Mouse (Mus musculus): ENCODE data around the gene Optn. TPM values are rescaled to one million over a fixed set of nuclear protein-coding genes. Genes with fewer than 3 reads are reported as not detected.

The Optn gene
- total RNA-seq, 2 experiments from 2014 or later, result 16.7 to 20.4 TPM

DNA sequence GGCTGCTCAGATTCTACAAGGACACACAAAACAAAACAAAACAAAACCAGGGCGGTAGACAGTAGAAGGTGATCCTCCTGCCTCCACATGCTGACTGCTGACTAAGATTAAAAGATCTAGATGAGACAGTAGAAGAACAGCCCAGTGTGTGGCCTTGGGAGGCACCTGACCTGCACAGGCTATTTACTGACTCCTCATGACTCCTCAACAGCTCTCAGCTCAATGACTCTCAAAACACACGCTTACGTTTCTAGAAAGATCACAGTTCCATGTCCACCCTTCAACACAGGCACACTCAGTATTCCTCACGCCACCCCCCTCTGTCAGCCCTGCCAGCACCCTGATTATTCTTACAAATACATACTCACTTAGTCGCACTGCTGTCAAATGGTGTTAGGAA lies 5.4 kb downstream of the Optn start:
- no peak overlapping the region for H3K4me3 ChIP-seq
- no peak for TF ChIP-seq CTCF (IDR thresholded peaks at IDR 0.05)
- no peak overlapping the region for H3K27ac ChIP-seq
- DNase-seq (ENCODE audit: extremely low spot score in 1 of 2, low spot score in 2 of 2), result no peak
- intact Hi-C loops (cut with DNase I), result no loop called here

DNA sequence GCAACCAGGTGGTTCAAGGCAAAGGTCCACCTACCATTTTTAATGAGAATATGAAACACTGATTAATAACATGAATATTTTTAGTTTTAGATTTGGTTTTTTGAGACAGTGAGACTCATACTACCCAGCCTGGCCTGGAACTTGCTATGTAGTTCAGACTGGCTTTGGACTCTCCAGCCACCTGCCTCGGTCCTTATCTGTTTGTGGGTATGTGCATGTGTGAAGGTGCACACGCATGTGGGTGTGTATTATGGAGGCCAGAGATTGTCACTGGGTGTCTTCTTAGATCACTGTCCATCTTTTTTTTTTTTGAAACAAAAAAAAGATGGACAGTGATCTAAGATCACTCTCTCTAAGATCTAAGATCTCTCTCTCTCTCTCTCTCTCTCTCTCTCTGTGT lies 13.3 kb downstream of the Optn start:
- H3K27ac ChIP-seq, result no peak overlapping the region
- intact Hi-C loops (cut with DNase I), result no loop called here
- no peak for TF ChIP-seq CTCF (IDR thresholded peaks at IDR 0.05)
- no peak for DNase-seq (ENCODE audit: extremely low spot score in 1 of 2, low spot score in 2 of 2)
- H3K4me3 ChIP-seq, result no peak overlapping the region

DNA sequence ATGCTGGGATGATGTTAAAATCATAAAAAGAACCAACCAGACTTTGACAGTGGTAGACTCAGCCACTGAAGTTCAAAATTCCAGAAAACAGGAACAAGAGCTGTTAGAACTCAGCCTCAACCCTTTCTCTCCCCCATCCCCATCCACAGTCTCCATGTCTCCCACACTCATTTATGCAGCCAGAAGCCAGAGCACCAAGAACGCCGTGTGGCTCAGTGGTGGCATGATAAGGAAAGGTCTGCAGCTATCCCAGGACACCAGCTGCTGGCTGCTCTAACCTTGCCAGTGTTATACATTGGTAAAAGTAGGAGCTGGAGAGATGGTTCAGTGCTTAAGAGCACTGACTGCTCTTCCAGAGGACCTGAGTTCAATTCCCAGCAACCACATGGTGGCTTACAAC lies 16.8 kb downstream of the Optn start:
- no peak overlapping the region for H3K4me3 ChIP-seq
- TF ChIP-seq CTCF (IDR thresholded peaks at IDR 0.05), result no peak
- DNase-seq (ENCODE audit: extremely low spot score in 1 of 2, low spot score in 2 of 2), result no peak
- intact Hi-C loops (cut with DNase I), result no loop called here
- H3K27ac ChIP-seq, result no peak overlapping the region

DNA sequence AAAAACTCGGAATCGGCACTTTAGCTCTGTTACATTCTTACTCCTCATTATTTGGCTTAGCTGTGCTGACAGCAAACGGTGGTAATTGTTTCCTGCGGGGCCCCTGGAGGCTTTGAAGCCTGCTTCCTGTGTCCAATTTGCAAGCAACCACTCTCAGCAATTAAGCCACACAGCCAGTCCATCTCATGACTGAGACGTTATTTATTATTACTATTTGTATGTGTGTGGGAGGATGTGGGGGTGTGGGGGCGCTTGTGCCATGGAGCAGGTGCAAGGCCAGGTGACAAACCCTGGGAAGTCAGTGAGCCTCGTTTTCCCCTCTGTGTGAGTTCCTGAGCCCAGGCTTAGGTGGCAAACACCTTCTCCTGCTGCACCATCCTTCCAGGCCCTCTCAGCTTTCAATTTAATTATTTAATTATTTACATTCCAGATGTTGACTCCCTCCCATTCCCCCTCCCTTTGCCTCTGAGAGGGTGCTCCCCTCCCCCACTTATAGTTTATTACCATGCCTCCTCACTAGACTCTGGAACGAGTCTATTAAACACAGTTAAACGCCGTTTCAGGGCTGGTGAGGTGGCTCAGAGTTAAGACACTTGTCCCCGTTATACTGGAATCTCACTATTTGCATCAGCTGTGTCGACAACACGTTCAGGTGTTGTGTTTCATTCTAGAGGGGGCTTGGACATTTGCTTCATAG lies 18.4 kb downstream of the Optn start:
- Histone ChIP-seq H3K4me3 (no peak overlapping the region), H3K27ac (no peak overlapping the region)
- no peak for DNase-seq (ENCODE audit: extremely low spot score in 1 of 2, low spot score in 2 of 2)
- TF ChIP-seq CTCF (IDR thresholded peaks at IDR 0.05), result no peak
- intact Hi-C loops (cut with DNase I), result no loop called here

DNA sequence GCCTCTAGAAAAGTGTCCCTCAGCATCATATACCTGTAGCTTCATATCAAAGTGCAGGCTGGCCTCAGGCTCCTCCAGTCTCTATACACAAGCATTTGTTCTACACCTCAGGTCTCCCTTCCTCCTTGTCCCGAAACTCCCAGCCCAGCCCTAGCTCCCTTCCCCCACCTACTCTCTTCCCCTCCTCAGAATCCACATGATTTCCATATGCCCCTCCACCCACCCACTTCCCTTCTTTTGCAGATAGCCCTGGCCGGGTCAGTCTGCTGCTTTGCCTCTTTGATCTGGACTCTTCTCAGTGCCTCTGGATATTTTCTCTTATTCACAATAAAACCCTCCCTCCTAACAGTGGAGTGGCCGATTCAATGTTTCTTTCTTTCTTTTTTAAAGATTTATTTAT lies 19.5 kb downstream of the Optn start:
- intact Hi-C loops (cut with DNase I), result no loop called here
- Histone ChIP-seq H3K27ac (no peak overlapping the region), H3K4me3 (no peak overlapping the region)
- TF ChIP-seq CTCF (IDR thresholded peaks at IDR 0.05), result no peak
- no peak for DNase-seq (ENCODE audit: extremely low spot score in 1 of 2, low spot score in 2 of 2)

DNA sequence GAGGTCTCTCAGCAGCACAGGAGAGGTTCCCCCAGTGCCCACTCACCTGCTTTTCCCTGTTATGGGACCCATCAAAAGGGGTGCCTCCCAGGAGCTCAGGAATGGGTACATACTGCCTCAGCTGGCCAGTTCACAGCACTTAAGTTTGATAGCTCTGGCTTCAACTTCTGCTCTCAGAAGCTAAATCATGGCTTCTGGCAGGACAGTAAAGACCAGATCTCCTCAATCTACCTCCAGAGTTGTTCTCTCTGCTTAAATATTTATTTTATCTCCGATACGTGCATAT lies 20.4 kb downstream of the Optn start:
- Histone ChIP-seq H3K4me3 (no peak overlapping the region), H3K27ac (no peak overlapping the region)
- intact Hi-C loops (cut with DNase I), result no loop called here
- no peak for DNase-seq (ENCODE audit: extremely low spot score in 1 of 2, low spot score in 2 of 2)
- TF ChIP-seq CTCF (IDR thresholded peaks at IDR 0.05), result no peak

DNA sequence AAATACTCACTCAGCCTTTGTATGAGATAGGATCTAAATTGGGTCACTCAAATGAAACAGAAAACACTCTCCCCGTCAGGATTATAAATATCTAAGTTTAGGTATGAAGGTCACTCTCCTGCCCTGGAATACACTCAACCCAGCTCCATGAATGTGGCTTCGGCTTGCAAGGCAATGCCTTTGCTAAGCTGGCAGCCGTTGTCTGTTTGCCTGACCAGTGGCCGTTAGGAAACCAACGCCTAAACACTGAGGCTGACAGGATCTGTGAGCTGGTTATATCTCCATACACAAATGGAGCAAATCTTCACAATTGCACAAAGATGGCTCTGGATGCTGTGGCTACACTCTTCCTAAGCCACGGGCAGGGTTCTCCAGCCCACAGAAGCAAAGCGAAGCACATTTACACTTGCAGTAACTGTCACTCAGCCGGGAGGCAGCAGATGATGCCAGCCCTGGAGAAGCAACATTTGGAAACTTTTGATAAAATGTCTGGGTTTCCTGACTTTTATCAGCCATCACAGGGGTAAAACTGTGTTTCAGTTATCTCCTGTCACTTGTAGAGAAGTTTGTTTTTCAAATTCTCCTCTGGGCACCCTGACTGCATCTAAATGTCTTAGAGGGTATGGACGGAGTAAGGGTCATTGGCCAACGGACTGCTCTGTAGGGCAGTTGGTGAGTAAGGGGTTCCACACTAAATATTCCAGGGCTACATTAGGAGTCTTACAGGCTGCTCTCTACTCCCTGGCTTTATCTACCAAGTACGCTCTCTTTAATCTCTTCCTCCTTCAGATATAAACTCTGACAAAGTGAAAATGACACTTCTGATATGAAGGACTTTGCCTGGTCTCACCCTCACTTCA lies 21.0 kb downstream of the Optn start:
- Histone ChIP-seq H3K4me3 (no peak overlapping the region), H3K27ac (no peak overlapping the region)
- no peak for DNase-seq (ENCODE audit: extremely low spot score in 1 of 2, low spot score in 2 of 2)
- TF ChIP-seq CTCF (IDR thresholded peaks at IDR 0.05), result no peak
- intact Hi-C loops (cut with DNase I), result no loop called here

DNA sequence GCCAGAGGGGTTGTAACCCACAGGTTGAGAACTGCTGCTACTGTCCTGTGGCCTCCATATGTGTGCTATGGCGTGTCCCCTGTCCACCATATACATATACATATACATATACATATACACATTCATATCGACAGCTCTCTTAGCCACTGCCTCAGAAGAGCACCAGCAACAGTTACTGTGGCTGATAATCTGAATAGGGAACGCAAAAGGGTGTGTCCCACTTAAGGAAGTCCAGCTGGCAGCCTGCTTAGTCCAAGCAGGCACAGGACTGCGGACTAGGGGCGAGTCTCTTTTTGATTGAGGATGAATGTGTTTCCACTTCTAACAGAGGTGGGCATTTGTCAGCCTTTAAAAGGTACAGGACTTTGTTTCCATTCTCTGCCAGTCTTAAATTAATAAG lies 22.0 kb downstream of the Optn start:
- intact Hi-C loops (cut with DNase I), result no loop called here
- Histone ChIP-seq H3K27ac (no peak overlapping the region), H3K4me3 (no peak overlapping the region)
- no peak for DNase-seq (ENCODE audit: extremely low spot score in 1 of 2, low spot score in 2 of 2)
- no peak for TF ChIP-seq CTCF (IDR thresholded peaks at IDR 0.05)

DNA sequence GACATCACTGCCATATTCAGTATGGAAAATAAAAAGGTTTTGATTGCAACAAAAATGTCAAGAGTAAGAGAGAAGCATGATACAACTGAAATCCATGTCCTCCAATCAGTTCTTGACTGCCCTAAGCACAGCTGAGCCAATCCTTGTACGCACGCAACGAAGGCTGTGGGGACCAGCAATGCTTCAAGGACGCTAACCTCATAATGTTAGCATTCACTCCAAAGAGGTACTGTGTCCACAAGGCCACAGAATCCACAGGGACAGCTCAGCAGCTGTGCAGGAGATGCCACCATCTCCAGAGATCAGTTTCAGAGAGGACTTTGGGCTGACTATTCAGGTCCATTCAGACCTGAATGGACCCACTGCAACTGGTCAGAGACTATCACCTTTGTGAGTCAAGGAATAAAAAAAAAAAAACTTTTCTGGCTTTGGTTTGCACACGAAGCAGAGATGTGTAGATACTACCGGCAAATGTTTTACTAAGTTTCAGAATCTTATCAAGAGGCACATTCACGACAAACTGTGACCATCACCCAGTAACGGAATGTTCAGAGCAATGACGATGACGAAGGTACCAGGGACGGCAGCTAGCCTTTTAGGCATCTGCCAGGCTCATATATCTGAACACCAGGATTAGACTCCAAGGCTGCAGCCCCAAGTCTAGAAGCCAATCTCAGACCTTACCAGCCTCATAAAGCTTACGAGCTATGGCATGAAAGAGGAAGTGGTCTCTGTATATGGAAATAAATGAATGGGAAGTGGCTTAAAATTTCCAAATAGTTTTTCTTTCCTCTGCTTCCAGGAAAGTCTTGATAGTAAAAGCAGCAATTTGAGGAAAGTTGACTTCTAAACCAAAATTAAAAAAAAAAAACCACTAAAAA lies 23.3 kb downstream of the Optn start:
- no peak for TF ChIP-seq CTCF (IDR thresholded peaks at IDR 0.05)
- no peak for DNase-seq (ENCODE audit: extremely low spot score in 1 of 2, low spot score in 2 of 2)
- Histone ChIP-seq H3K27ac (no peak overlapping the region), H3K4me3 (no peak overlapping the region)
- intact Hi-C loops (cut with DNase I), result no loop called here

DNA sequence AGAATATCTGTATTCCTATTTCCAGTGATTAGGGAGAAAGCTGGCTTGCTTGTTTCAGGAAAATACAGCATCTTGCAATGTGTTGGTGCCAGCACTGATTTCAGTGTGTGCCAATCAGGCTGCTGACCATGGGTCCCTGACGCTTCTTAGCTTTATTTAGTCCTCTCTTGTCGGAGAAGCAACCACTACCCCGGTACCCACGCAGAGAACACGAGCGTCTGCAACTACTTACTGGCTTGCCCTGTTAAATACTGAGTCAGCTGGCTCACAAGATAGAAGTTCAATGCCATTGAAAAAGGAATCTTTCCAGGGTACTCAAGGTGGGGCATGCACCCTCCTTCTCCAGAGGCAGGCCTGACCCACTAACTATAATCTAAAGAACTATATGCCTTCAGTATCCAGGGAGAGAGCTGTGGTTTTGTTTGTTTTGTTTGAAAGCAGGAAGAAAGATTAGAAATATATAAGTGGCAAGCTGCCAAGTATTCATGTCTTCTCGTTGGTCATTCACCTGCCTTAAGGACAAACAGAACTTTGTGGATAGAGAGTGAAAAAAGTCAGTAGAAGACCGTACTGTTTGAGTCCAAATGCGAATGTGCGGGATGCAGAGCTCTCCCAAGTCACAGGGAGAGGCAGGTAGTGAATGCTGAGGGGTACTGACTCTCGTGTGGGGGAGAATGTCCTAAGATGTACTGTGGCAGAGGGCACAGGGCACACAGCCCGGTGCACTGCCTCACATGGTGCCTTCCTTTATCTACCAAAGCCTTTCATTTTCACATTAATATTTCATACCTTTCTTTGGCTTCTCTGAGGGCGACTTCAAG lies 24.3 kb downstream of the Optn start:
- intact Hi-C loops (cut with DNase I), result no loop called here
- no peak for DNase-seq (ENCODE audit: extremely low spot score in 1 of 2, low spot score in 2 of 2)
- Histone ChIP-seq H3K27ac (no peak overlapping the region), H3K4me3 (no peak overlapping the region)
- TF ChIP-seq CTCF (IDR thresholded peaks at IDR 0.05), result no peak

DNA sequence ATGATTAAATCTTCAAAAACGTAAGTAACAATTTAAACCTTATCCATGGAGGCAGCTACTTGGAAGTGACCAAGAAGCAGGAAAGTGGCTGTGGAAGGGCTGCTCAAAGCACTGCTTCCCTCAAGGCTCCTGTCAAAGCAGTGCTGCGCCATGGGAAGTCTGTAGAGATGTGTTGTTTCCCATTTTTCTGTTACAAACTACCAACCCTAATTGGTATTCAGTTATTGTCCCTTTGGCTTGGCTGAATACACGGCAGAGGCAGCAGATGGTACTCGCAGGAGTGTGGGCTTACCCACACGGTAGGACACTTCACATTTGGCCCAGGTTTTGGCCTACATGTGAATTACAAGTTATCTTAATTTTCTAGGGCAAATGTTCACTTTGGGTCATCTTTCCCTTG lies 25.5 kb downstream of the Optn start:
- intact Hi-C loops (cut with DNase I), result no loop called here
- no peak for TF ChIP-seq CTCF (IDR thresholded peaks at IDR 0.05)
- H3K27ac ChIP-seq, result no peak overlapping the region
- H3K4me3 ChIP-seq, result no peak overlapping the region
- no peak for DNase-seq (ENCODE audit: extremely low spot score in 1 of 2, low spot score in 2 of 2)

Data from left cerebral cortex, adult 2 months (tissue).